Mouse (Mus musculus) cerebellum, postnatal 4 days (tissue): ENCODE measurements at regions not wholly inside any gene's neighbourhood (a gene's known extent, or its start where the extent isn't known, plus 50 kb on each side); places are given as distances from the start of the nearest gene placed in this dataset.
"Not testable (repeated sequence)": the region's sequence is repeated elsewhere in the genome, so short reads cannot be mapped to it uniquely, and the experiment has no call there.

ENCODE experiments used
- DNase-seq, 2 experiments: peaks; one replicate each; pipeline ENCODE4 v3.0.0; 2022; ENCODE audit warnings: low spot score in 2 of 2, mixed read lengths in 1 of 2

DNA sequence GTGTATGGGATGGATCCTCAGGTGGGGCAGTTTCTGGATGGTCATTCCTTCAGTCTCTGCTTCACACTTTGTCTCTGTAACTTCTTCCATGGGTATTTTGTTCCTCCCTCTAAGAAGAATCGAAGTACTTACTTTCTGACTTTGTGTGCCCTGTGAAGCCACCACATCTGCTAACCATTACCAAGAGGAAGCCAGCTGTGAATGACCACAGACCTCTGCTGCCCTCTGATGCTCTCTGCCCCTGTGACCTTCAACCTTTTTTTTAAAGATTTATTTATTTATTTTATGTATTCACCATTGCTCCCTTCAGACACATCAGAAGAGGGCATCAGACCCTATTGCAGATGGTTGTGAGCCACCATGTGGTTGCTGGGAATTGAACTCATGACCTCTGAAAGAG lies 475.7 kb upstream of the Gulo start:
- DNase-seq, result not testable (repeated sequence)

- DNase-seq, result no peak
Observed at GRCm38 (mm10) chr14:66479181-66479580, 470.2 kb upstream of the Gulo start.

GRCm38 (mm10) chr14:66478562-66478961 lies 469.6 kb upstream of the Gulo start:
- DNase-seq, result no peak

- no peak for DNase-seq
Observed at GRCm38 (mm10) chr14:66475026-66475425, 466.0 kb upstream of the Gulo start.

DNA sequence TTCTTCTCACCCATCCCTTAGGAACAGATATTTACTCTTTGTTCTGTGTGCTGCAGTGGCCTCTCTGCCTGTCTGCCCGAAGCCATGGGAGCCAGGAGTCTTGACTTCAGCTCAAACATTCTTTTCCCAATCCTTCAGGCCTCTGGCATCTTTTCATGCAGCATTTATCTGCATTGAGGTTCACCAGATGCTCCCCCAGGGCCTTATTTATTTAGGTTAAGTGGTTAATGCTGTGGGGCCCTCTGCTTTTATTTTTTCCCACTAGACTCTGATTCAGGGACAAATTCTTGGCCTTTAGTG lies 464.2 kb upstream of the Gulo start:
- DNase-seq, result no peak

GRCm38 (mm10) chr14:66472537-66473250 lies 463.7 kb upstream of the Gulo start:
- no peak for DNase-seq

- DNase-seq, result no peak
Observed at GRCm38 (mm10) chr14:66462081-66462480, 453.1 kb upstream of the Gulo start.

DNA sequence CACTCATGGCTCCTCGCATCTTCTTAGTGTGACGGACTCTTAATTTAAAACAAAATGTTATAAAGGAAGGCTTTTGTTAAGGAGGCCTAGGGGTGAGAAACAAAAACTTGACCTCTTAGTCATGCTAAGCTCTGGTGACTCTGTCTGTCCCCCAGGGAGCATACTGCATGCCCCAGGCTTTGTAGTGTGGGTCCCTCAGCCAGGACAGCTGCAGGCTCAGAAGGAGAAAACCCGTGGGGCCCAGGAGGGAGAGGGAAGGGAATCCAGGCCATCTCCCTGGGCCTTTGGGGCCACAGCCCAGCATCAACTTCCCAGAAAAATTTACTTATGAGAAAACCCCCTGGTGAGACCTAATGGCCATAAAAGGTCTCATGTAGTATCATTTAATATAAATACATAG lies 451.8 kb upstream of the Gulo start:
- no peak for DNase-seq

- no peak for DNase-seq
Observed at GRCm38 (mm10) chr14:66458696-66459095, 449.7 kb upstream of the Gulo start.

DNA sequence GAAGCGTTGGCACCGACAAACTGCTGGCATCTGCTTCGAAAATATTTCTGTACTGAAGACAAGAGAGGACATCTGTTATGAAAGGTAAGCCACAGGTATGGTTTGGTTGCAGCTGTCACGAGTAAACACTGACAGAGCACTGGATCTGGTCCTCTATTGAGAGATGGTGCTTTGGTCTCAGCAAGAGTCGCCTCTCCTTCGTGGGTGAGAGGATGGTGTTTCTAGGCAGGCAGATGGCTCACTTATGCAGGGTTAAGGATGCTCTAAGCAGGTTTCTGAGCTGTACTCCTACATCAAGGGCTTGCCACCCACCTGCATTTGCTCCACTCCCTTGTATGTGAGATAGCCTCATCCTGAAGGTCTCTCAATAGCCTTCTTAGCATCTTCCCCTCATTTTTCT lies 448.3 kb upstream of the Gulo start:
- no peak for DNase-seq

DNA sequence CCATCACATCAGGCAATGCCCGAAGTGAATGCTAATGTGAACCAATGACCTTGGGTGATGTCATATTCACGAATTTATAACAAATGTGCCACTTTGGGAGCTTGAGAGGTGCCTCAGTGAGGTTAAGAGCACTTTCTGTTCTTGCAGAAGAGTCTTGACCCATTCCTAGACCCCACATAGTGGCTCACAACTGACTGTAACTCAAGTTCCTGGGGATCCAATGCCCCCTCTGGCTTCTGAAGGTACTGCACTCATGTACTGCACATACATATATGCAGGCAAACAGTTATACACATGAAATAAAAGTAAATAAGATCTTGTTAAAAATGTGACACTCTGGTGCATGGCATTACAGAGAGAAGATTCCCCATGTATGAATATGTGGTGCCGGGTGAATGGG lies 443.8 kb upstream of the Gulo start:
- no peak for DNase-seq

DNA sequence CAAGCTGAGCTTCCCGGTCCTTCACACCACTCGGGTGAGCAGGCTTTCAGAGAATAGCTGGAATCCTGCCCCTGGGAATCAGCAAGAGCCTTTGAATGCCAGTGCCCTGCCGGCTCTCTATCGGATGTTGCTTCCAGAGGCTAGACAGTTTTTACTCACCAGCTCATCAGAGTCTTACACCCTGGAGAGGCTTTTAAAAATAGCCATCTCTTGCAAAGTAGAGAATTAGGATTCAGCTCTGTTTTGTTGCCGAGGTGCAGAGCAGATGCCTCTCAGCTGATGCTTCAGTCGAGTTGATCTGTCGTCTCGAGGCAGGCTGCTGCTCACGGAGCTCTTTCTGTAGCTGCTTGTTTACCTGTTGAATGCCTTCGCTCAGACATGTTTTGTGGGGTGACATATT lies 441.3 kb upstream of the Gulo start:
- no peak for DNase-seq

DNA sequence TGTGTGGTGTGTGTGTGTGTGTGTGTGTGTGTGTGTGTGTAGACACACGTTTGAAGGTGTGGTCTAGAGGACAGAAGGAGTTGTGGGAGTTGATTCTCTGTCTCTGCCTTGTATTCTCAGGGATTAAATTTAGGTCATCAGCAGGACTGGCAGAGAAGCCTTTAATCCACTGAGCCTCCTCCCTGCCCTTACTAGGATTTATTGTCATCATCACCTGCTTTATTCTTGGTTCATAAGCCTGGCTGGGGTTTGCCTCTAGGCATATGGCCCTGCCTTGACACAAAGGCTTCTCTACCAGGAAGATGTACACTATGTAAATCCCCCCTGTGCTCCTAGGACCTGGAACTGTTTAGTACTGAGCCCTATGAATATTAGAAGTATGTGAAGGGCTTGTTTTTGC lies 433.6 kb upstream of the Gulo start:
- DNase-seq, result no peak

- no peak for DNase-seq
Observed at GRCm38 (mm10) chr14:66441825-66442224, 432.8 kb upstream of the Gulo start.

- no peak for DNase-seq
Observed at GRCm38 (mm10) chr14:66438572-66438971, 429.6 kb upstream of the Gulo start.

DNA sequence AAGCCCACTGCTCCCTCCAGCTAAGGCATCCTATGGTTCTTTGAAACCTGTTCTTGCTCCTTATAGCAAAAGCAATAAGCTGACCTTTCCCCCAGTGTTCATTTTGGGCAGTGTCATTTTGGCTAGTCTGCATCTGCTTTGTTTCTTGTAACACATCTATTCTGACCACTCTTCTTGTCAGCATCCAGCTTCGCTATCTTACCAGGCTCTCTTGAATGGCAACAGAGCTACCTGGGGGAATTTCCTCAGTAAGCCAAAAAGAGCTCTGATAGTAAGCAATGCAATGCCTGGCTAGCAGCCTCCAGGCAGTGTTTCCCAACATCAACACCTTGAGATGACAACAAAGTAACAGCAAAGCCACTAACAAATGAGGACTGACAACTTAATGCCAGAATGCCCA lies 429.0 kb upstream of the Gulo start:
- DNase-seq, result no peak

GRCm38 (mm10) chr14:66431630-66432029 lies 422.6 kb upstream of the Gulo start:
- DNase-seq, result no peak

DNA sequence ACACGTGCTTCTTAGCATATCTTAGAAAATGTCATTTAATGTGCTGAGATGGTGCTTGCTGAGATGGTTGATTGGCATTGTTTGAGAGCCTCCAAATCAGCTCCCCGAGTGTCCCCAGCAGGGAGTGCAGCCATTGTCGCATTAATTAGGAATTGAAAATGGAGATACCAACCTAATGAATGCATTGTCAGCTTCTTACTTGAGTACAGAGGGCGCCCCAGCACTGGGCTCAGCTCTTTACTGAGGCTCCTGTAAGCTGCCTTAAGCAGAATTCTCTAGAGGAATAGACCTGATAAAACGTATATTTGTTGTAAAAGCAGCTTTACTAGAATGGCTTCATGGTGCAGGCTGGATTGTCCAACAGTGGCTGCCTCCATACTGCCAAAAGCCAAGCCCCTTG lies 415.1 kb upstream of the Gulo start:
- no peak for DNase-seq
